Mouse (Mus musculus) intestine, embryonic 16.5 days (tissue): ENCODE measurements around the gene Lilra6. TPM values are rescaled to one million over a fixed set of nuclear protein-coding genes. Genes with fewer than 3 reads are reported as not detected.
"Not testable (repeated sequence)": the region's sequence is repeated elsewhere in the genome, so short reads cannot be mapped to it uniquely, and the experiment has no call there.

Experiments used
- ATAC-seq: fragments of 200-750 bp; cut with Nextera tagmentation; 2 replicates; pipeline ENCODE4 v1.8.0; 2017; ENCODE audit warnings: moderate TSS enrichment, moderate library complexity
- H3K27ac ChIP-seq: fragments of 300-500 bp; sonication (generic); 2 replicates; pipeline ENCODE4 v1.5.1; 2014; ENCODE audit warnings: mild to moderate bottlenecking, low read length
- H3K27me3 ChIP-seq: fragments of 300-500 bp; sonication (generic); replicated peaks from 2 replicates; pipeline ENCODE4 v1.6.1; 2014; ENCODE audit warnings: low read length, control low read depth, mixed read lengths; ENCODE audit not compliant: control insufficient read depth, insufficient read depth
- H3K36me3 ChIP-seq: fragments of 300-500 bp; sonication (generic); 2 replicates; pipeline ENCODE4 v1.6.1; 2014; ENCODE audit warnings: low read length, control low read depth; ENCODE audit not compliant: control insufficient read depth, insufficient read depth
- H3K4me1 ChIP-seq: fragments of 300-500 bp; sonication (generic); 2 replicates; pipeline ENCODE4 v1.6.1; 2014; ENCODE audit warnings: low read length, control low read depth, mixed read lengths; ENCODE audit not compliant: control insufficient read depth, insufficient read depth
- H3K4me2 ChIP-seq: fragments of 300-500 bp; sonication (generic); 2 replicates; pipeline ENCODE4 v1.6.1; 2014; ENCODE audit warnings: low read depth, low read length, control low read depth
- H3K4me3 ChIP-seq: fragments of 300-500 bp; sonication (generic); 2 replicates; pipeline ENCODE4 v1.5.1; 2014; ENCODE audit warnings: mild to moderate bottlenecking, low read length
- H3K9ac ChIP-seq: fragments of 300-500 bp; sonication (generic); 2 replicates; pipeline ENCODE4 v1.6.1; 2014; ENCODE audit warnings: low read depth, low read length
- H3K9me3 ChIP-seq: fragments of 300-500 bp; sonication (generic); 2 replicates; pipeline ENCODE4 v1.6.1; 2016; ENCODE audit warnings: low read length, control low read depth; ENCODE audit not compliant: control insufficient read depth
- WGBS: fragments of 180-500 bp; shearing (Covaris S2); extraction: QIAGEN DNeasy Blood & Tissue Kit; methylation state at CpG from one replicate; pipeline ENCODE4 v1.1.7; 2014; 5-methylcytosine and 5-hydroxymethylcytosine counted together
- polyA plus RNA-seq: library from polyadenylated mRNA; unstranded; fragments of >200 nt; fragmentation: Nextera tagmentation; extraction: Ambion mirVana; gene quantifications from 2 replicates; pipeline ENCODE4 v1.2.1, GENCODE M21; 2015

Lilra6 gene
- polyA plus RNA-seq, 1 experiment from 2014 or later, result 0.24 TPM

- not testable (repeated sequence) for H3K27ac ChIP-seq, H3K9me3 ChIP-seq, H3K36me3 ChIP-seq, ATAC-seq, H3K27me3 ChIP-seq, H3K4me3 ChIP-seq, H3K4me1 ChIP-seq, H3K4me2 ChIP-seq, H3K9ac ChIP-seq
- 64% methylated on average over 3 of the region's 3 CpGs for WGBS
These were observed 17.2 kb downstream of the Lilra6 start, which contains the start of gene Gm14548 for GRCm38 (mm10) chr7:3898036-3898590. Gene Gm14548, minus strand, starts transcription at chr7:3898120.

DNA sequence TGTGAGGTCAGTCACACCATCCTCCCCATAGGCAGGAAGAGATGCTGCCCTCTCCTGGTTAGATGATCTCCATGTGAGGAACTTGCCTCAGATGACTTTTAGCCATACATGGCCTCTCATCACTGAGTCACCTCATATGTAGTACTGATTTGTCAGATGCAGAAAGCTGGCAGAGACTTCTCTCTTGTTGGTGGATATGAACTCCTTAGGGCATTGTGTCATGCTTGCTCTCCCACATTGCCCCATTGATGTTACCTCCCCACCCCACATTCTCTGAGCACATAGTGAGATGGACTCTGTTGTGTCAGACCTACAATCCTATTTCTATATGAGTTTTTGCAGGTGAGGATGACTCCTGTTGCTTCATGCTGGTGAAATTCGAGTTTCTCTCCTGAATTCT is 40.3 kb downstream of the Lilra6 start:
- not testable (repeated sequence) for H3K4me2 ChIP-seq, H3K27ac ChIP-seq, H3K36me3 ChIP-seq, H3K9me3 ChIP-seq, ATAC-seq, H3K4me3 ChIP-seq, H3K9ac ChIP-seq, H3K27me3 ChIP-seq, H3K4me1 ChIP-seq
- no CpG with 5 or more reads among the region's 1 CpGs for WGBS

Other genes starting within 250 kb of the Lilra6 start
- gene Leng1, start 249.7 kb downstream of the Lilra6 start, polyA plus RNA-seq, result 16.8 and 17.3 TPM in 2 replicates
- gene Tmc4, start 237.9 kb downstream of the Lilra6 start, polyA plus RNA-seq, result 104 and 110 TPM in 2 replicates
- gene Tsen34, start 222.6 kb downstream of the Lilra6 start, polyA plus RNA-seq, result 191 and 208 TPM in 2 replicates
- 54.8 and 60.7 TPM in 2 replicates for gene Mboat7, start 222.0 kb downstream of the Lilra6 start, polyA plus RNA-seq
- 1,268 and 1,365 TPM in 2 replicates for gene Rps9, start 211.5 kb downstream of the Lilra6 start, polyA plus RNA-seq
- gene Pirb, start 195.1 kb downstream of the Lilra6 start, polyA plus RNA-seq, result 0.94 and 1.1 TPM in 2 replicates
- gene Gm15448, start 89.8 kb downstream of the Lilra6 start, polyA plus RNA-seq, result 0.07 TPM in 1 of 2 replicates, not detected in the other
- 0.32 and 0.39 TPM in 2 replicates for gene Pira2, start 70.5 kb downstream of the Lilra6 start, polyA plus RNA-seq
- 0.10 and 0.17 TPM in 2 replicates for gene Gm14548, start 17.4 kb downstream of the Lilra6 start, polyA plus RNA-seq
- 2.9 and 3.5 TPM in 2 replicates for gene Lair1, start 147.7 kb upstream of the Lilra6 start, polyA plus RNA-seq
- 5.2 and 6.5 TPM in 2 replicates for gene Ttyh1, start 203.9 kb upstream of the Lilra6 start, polyA plus RNA-seq
- gene Leng8, start 221.5 kb upstream of the Lilra6 start, polyA plus RNA-seq, result 35.5 and 40.3 TPM in 2 replicates
- gene Leng9, start 234.9 kb upstream of the Lilra6 start, polyA plus RNA-seq, result 6.8 and 7.1 TPM in 2 replicates
- gene Cdc42ep5, start 249.4 kb upstream of the Lilra6 start, polyA plus RNA-seq, result 83.5 and 84.5 TPM in 2 replicates